Mouse (Mus musculus): Measurements from ENCODE around the gene Slain1. TPM values are rescaled to one million over a fixed set of nuclear protein-coding genes. Genes with fewer than 3 reads are reported as not detected.

Gene Slain1
- polyA plus RNA-seq, 1 experiment from 2014 or later, result 5.6 TPM

DNA sequence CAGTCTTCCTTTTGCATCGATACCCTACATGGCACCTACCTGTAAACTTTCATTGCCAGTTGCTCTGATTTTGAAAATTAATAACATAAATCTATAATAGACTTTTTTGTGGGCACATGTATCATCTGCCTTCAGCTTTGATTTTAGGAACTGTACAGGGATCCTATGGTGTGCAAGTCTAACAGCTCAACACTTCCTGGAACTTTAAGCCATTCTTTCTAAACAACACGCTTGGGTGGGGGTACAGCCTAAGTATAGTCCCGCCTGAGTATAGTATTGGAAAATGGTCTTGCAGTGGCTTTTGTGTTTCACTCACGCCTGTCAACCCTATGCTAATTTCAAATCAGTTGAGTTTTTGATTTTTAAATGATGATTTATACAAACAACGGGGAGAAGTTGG, 2.5 kb downstream of the Slain1 start:
- Histone ChIP-seq H3K9me3 (replicated peaks; ENCODE audit: control insufficient read depth, low read length) (no peaks in the 10 kb centered on the region), H3K4me1 (ENCODE audit: control insufficient read depth, insufficient read depth, low read length) (no peaks in the 10 kb centered on the region; the same call in 1 of the 2 replicates), H3K4me2 (ENCODE audit: low read depth, low read length) (no peak overlapping the region), H3K27ac (replicated peaks; ENCODE audit: low read depth, low read length) (no peak overlapping the region), H3K9ac (replicated peaks; ENCODE audit: low read length) (no peak overlapping the region), H3K4me3 (ENCODE audit: low read depth, low read length) (no peak overlapping the region), H3K27me3 (ENCODE audit: control insufficient read depth, insufficient read depth, low read length) (peaks cover 6% of the 10 kb centered on the region; the same call in 1 of the 2 replicates), H3K36me3 (replicated peaks; ENCODE audit: control insufficient read depth, insufficient read depth, low read depth, low read length) (no peaks in the 10 kb centered on the region)
- DNase-seq (ENCODE audit: low spot score), result no peak
- 86% methylated on average over 5 of the region's 5 CpGs for WGBS
- no peak for ATAC-seq (replicated peaks; ENCODE audit: insufficient number of reproducible peaks, low FRiP score, low TSS enrichment, low read depth)

DNA sequence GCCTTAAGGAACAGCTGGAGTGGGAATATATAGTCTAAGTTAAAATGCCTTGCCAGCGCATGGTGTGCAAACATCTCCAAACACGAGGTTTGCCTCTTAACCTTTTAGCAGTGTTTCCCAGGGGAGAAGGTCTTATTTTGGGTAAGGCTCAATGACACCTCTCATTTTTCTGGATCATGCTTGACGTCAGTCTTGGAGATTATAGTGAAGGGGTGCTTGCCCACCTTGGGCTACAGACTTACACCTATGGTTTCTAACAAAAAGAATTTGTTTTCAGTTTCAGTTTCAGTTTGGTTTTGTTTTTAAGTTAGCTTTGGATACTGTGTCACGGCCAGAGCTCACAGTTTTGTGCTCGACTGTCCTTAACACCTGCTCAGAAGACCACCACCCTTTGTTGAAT, 3.8 kb downstream of the Slain1 start:
- 62% methylated on average over 5 of the region's 5 CpGs for WGBS
- DNase-seq (ENCODE audit: low spot score) (no peak), ATAC-seq (replicated peaks; ENCODE audit: insufficient number of reproducible peaks, low FRiP score, low TSS enrichment, low read depth) (no peak)
- no peak overlapping the region for H3K9ac ChIP-seq (replicated peaks; ENCODE audit: low read length)
- no peaks in the 10 kb centered on the region; the same call in 1 of the 2 replicates for H3K4me1 ChIP-seq (ENCODE audit: control insufficient read depth, insufficient read depth, low read length)
- H3K4me2 ChIP-seq (ENCODE audit: low read depth, low read length), result no peak overlapping the region
- H3K4me3 ChIP-seq (ENCODE audit: low read depth, low read length), result no peak overlapping the region
- no peaks in the 10 kb centered on the region for H3K36me3 ChIP-seq (replicated peaks; ENCODE audit: control insufficient read depth, insufficient read depth, low read depth, low read length)
- no peak overlapping the region for H3K27ac ChIP-seq (replicated peaks; ENCODE audit: low read depth, low read length)
- no peaks in the 10 kb centered on the region for H3K9me3 ChIP-seq (replicated peaks; ENCODE audit: control insufficient read depth, low read length)
- peaks cover 6% of the 10 kb centered on the region; the same call in 1 of the 2 replicates for H3K27me3 ChIP-seq (ENCODE audit: control insufficient read depth, insufficient read depth, low read length)

DNA sequence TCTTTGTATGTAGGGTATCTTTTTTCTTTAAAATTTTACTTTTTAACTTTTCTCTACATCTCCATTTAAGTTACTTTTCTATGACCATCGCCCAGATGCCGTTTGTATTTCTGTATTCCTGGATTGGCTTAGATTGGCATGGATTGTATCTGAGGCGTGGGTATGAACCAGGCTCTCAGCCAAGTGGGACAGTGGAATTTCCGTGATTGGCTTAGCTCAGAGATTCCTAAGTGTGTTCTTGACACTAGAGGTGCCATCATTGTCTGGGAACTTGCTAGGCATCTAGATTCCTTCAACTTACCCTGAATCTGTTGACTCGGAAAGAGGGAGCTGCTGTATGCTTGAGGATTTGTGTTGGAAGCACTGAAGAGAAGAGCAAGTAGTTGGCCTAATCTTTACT, 5.4 kb downstream of the Slain1 start:
- ATAC-seq (replicated peaks; ENCODE audit: insufficient number of reproducible peaks, low FRiP score, low TSS enrichment, low read depth), result no peak
- Histone ChIP-seq H3K4me2 (ENCODE audit: low read depth, low read length) (no peak overlapping the region), H3K36me3 (replicated peaks; ENCODE audit: control insufficient read depth, insufficient read depth, low read depth, low read length) (no peaks in the 10 kb centered on the region), H3K9ac (replicated peaks; ENCODE audit: low read length) (no peak overlapping the region), H3K4me1 (ENCODE audit: control insufficient read depth, insufficient read depth, low read length) (no peaks in the 10 kb centered on the region; the same call in 1 of the 2 replicates), H3K27me3 (ENCODE audit: control insufficient read depth, insufficient read depth, low read length) (0 out of 2 replicates have a peak, but pooled peaks cover 3% of the 10 kb centered on the region), H3K9me3 (replicated peaks; ENCODE audit: control insufficient read depth, low read length) (no peaks in the 10 kb centered on the region), H3K4me3 (ENCODE audit: low read depth, low read length) (no peak overlapping the region), H3K27ac (replicated peaks; ENCODE audit: low read depth, low read length) (no peak overlapping the region)
- DNase-seq (ENCODE audit: low spot score), result no peak
- WGBS, result 80% methylated on average over 5 of the region's 5 CpGs

DNA sequence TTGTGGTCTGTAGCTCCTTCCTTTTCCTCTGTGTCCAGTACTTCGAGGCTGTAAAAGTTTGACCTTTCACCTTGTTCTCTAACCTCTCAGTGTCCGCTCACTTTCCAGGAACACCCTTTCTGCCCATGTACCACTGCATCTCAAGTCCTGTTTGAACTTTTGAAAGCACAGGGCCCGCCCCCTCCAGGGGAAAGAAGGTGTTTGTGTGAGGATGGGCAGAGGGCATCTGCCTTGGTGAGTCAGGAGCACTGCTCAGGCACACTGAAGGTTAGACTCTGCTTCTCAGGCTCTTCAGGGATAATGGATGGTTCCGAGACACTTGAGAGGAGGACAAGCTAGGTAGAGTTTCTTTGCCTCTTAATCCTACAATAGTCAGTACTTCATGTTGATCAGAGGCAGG, 7.8 kb downstream of the Slain1 start:
- Histone ChIP-seq H3K36me3 (replicated peaks; ENCODE audit: control insufficient read depth, insufficient read depth, low read depth, low read length) (no peaks in the 10 kb centered on the region), H3K4me3 (ENCODE audit: low read depth, low read length) (no peak overlapping the region), H3K9me3 (replicated peaks; ENCODE audit: control insufficient read depth, low read length) (no peaks in the 10 kb centered on the region), H3K4me1 (ENCODE audit: control insufficient read depth, insufficient read depth, low read length) (no peaks in the 10 kb centered on the region), H3K27ac (replicated peaks; ENCODE audit: low read depth, low read length) (no peak overlapping the region), H3K27me3 (ENCODE audit: control insufficient read depth, insufficient read depth, low read length) (no peaks in the 10 kb centered on the region), H3K9ac (replicated peaks; ENCODE audit: low read length) (no peak overlapping the region), H3K4me2 (ENCODE audit: low read depth, low read length) (no peak overlapping the region)
- ATAC-seq (replicated peaks; ENCODE audit: insufficient number of reproducible peaks, low FRiP score, low TSS enrichment, low read depth) (no peak), DNase-seq (ENCODE audit: low spot score) (no peak)
- WGBS, result 82% methylated on average over 4 of the region's 4 CpGs

DNA sequence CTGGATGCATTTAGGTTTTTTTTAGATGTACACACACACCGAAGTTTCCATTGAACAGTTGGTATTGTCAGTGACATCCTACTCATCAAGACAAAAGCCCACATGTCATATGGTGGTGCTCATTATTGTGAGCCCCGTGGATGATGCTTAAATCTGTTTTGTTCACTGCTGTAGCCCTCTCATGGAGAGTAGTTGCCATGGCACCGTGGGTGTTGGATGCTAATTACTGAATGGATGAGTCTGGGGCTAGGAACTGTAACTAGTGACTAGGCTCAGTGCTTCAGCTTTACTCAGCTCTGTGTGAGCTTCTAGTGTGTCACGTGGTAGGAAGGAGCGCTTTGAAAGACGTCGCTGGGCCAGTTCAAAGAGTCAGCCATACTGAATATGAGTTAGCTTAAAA, 13.0 kb downstream of the Slain1 start:
- Histone ChIP-seq H3K36me3 (replicated peaks; ENCODE audit: control insufficient read depth, insufficient read depth, low read depth, low read length) (no peaks in the 10 kb centered on the region), H3K9me3 (replicated peaks; ENCODE audit: control insufficient read depth, low read length) (no peaks in the 10 kb centered on the region), H3K27ac (replicated peaks; ENCODE audit: low read depth, low read length) (no peak overlapping the region), H3K4me3 (ENCODE audit: low read depth, low read length) (no peak overlapping the region), H3K4me2 (ENCODE audit: low read depth, low read length) (no peak overlapping the region), H3K9ac (replicated peaks; ENCODE audit: low read length) (no peak overlapping the region), H3K4me1 (ENCODE audit: control insufficient read depth, insufficient read depth, low read length) (no peaks in the 10 kb centered on the region), H3K27me3 (ENCODE audit: control insufficient read depth, insufficient read depth, low read length) (no peaks in the 10 kb centered on the region)
- peak; percentile 44; the same call in 1 of the 2 replicates for ATAC-seq (replicated peaks; ENCODE audit: insufficient number of reproducible peaks, low FRiP score, low TSS enrichment, low read depth)
- 82% methylated on average over 7 of the region's 7 CpGs for WGBS
- DNase-seq (ENCODE audit: low spot score), result no peak

DNA sequence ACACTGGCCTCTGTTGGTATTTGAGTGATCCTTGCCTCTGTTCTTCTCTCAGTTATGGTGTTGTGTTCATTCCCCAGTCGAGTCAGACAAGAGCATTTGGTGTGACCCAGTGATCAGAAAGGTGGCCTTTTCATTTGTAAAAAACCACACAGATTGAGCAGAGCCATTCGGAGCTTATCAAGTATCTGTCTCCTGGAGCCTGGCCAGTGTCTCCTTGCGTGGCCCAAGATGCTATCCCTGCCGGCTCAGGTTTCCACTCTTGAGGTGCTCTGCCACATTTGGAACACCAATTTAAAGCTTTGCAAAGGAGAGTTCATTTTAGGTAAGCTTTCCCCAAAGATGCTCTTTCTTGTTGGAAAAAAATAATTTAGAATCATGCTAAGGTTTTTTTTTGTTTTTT, 14.4 kb downstream of the Slain1 start:
- Histone ChIP-seq H3K9ac (replicated peaks; ENCODE audit: low read length) (no peak overlapping the region), H3K27me3 (ENCODE audit: control insufficient read depth, insufficient read depth, low read length) (no peaks in the 10 kb centered on the region), H3K4me1 (ENCODE audit: control insufficient read depth, insufficient read depth, low read length) (no peaks in the 10 kb centered on the region), H3K4me2 (ENCODE audit: low read depth, low read length) (no peak overlapping the region), H3K27ac (replicated peaks; ENCODE audit: low read depth, low read length) (no peak overlapping the region), H3K4me3 (ENCODE audit: low read depth, low read length) (no peak overlapping the region), H3K36me3 (replicated peaks; ENCODE audit: control insufficient read depth, insufficient read depth, low read depth, low read length) (no peaks in the 10 kb centered on the region), H3K9me3 (replicated peaks; ENCODE audit: control insufficient read depth, low read length) (no peaks in the 10 kb centered on the region)
- ATAC-seq (replicated peaks; ENCODE audit: insufficient number of reproducible peaks, low FRiP score, low TSS enrichment, low read depth) (no peak), DNase-seq (ENCODE audit: low spot score) (no peak)
- 70% methylated on average over 4 of the region's 4 CpGs for WGBS

DNA sequence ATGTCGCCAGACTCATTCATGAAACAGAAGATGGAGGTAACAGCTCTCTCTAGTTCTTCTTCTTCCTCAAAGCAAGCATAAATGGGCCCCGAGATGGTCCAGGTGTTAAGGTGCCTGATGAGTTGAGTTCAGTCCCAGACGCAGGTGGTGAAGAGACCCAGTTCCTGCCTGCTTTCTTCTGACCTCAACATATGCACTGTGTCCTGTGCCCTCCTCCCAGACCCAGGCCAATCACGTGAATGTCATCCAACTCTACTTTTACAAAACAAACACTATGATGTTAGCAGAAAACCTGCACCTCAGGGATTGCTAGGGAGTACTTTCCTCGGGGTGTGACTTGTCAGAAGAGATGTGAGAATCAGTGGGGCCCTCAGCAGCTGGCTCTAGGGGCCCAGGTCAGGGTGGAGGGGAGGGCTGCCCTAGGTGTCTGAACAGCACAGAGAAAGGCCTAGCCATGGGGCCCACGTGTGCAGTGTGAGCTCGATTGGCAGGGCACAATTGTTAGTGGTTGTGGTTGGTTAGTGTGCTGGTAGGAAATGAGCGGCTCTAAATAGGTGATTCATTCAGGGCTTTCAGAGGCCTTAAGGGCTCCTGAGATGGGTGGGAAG, 16.4 kb downstream of the Slain1 start:
- H3K9ac ChIP-seq (replicated peaks; ENCODE audit: low read length), result no peak overlapping the region
- no peak for DNase-seq (ENCODE audit: low spot score)
- H3K36me3 ChIP-seq (replicated peaks; ENCODE audit: control insufficient read depth, insufficient read depth, low read depth, low read length), result no peaks in the 10 kb centered on the region
- no peak overlapping the region for H3K4me2 ChIP-seq (ENCODE audit: low read depth, low read length)
- WGBS, result 75% methylated on average over 8 of the region's 8 CpGs
- no peaks in the 10 kb centered on the region for H3K9me3 ChIP-seq (replicated peaks; ENCODE audit: control insufficient read depth, low read length)
- ATAC-seq (replicated peaks; ENCODE audit: insufficient number of reproducible peaks, low FRiP score, low TSS enrichment, low read depth), result no peak
- H3K4me3 ChIP-seq (ENCODE audit: low read depth, low read length), result no peak overlapping the region
- H3K4me1 ChIP-seq (ENCODE audit: control insufficient read depth, insufficient read depth, low read length), result no peaks in the 10 kb centered on the region
- H3K27ac ChIP-seq (replicated peaks; ENCODE audit: low read depth, low read length), result no peak overlapping the region
- H3K27me3 ChIP-seq (ENCODE audit: control insufficient read depth, insufficient read depth, low read length), result no peaks in the 10 kb centered on the region

DNA sequence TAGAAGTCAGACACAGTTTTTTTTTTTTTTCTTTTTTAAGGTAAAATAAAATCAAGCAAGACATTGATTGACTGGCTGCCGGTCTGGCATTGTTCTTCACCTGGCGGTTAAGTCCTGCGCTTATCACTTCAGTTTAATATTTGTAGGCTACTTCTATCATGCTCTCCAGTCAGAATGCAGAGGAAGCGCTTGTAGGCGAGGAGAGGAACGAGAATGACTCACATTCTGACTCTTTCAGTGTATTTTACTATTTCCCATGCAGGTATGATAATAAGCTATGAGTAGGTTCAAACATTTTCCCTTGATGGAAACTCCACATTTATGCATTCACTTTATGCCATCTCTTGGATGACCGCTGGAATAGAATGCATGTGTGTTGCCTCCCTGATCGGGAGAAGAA, 17.0 kb downstream of the Slain1 start:
- no peak for DNase-seq (ENCODE audit: low spot score)
- Histone ChIP-seq H3K4me1 (ENCODE audit: control insufficient read depth, insufficient read depth, low read length) (no peaks in the 10 kb centered on the region), H3K9ac (replicated peaks; ENCODE audit: low read length) (no peak overlapping the region), H3K9me3 (replicated peaks; ENCODE audit: control insufficient read depth, low read length) (no peaks in the 10 kb centered on the region), H3K36me3 (replicated peaks; ENCODE audit: control insufficient read depth, insufficient read depth, low read depth, low read length) (no peaks in the 10 kb centered on the region), H3K4me2 (ENCODE audit: low read depth, low read length) (no peak overlapping the region), H3K27ac (replicated peaks; ENCODE audit: low read depth, low read length) (no peak overlapping the region), H3K27me3 (ENCODE audit: control insufficient read depth, insufficient read depth, low read length) (no peaks in the 10 kb centered on the region), H3K4me3 (ENCODE audit: low read depth, low read length) (no peak overlapping the region)
- ATAC-seq (replicated peaks; ENCODE audit: insufficient number of reproducible peaks, low FRiP score, low TSS enrichment, low read depth), result no peak
- 96% methylated on average over 8 of the region's 8 CpGs for WGBS

Measured in embryonic facial prominence, embryonic 11.5 days (tissue).